Mouse (Mus musculus) Patski (cell line): ENCODE data around the gene Tom1. TPM values are rescaled to one million over a fixed set of nuclear protein-coding genes. Genes with fewer than 3 reads are reported as not detected.

Source experiments
- ATAC-seq: fragments of 100-300 bp; one replicate; pipeline ENCODE4 v1.8.0; 2021
- CTCF ChIA-PET: fragments of 350-600 bp; sonication (Branson Sonifier 250); formaldehyde crosslinking; loops from one replicate; lab custom pipeline; 2022; ENCODE audit warnings: inconsistent platforms; lab: Charles Lee
- POLR2A ChIA-PET: fragments of 350-600 bp; sonication (Branson Sonifier 250); formaldehyde crosslinking; loops from one replicate; lab custom pipeline; 2022; ENCODE audit warnings: antibody characterized with exemption, inconsistent platforms; lab: Charles Lee
- DNase-seq: peaks from one replicate; pipeline ENCODE4 v3.0.0-alpha.2; 2011; ENCODE audit warnings: low read depth, low spot score
- H3K27me3 ChIP-seq: fragments of 371-371 bp; one replicate; pipeline ENCODE4 v1.5.1; 2021
- CTCF ChIP-seq: fragments of 100-300 bp; IDR thresholded peaks from one replicate; pipeline ENCODE4 v1.5.1; 2021
- in situ Hi-C: fragments of 300-500 bp; cut with MboI; formaldehyde crosslinking; loops from 3 replicates; pipeline ENCODE4 v1.11.1; 2018; ENCODE audit warnings: low pct_unique_long_range_greater_than_20kb, mixed read lengths
- polyA plus RNA-seq: library from polyadenylated mRNA; unstranded; gene quantifications from one replicate; pipeline ENCODE4 v1.2.3, GENCODE M21; 2021

The Tom1 gene
- polyA plus RNA-seq, 1 experiment from 2014 or later, result 32.0 TPM

GRCm38 (mm10) chr8:75039754-75040153, 6.2 kb downstream of the Tom1 start:
- no peak for ATAC-seq
- no peaks in the 10 kb centered on the region for H3K27me3 ChIP-seq
- in situ Hi-C loops, result no loop called here

DNA sequence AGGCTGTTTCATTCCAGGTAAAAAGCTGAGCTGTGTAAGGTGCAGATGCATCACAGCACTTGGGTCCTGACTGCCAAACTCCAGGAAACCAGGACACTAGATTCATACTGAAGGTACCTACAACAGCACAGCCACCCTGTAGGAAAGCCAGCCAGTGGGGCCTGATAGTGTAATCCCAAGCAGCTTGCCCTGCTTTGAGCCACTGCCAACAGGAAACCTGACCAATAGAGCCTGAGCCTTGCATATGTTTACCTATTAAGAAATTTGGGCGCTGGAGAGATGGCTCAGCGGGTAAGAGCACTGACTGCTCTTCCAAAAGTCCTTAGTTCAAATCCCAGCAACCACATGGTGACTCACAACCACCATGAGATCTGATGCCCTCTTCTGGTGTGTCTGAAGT, 8.7 kb downstream of the Tom1 start:
- ATAC-seq, result no peak
- no peaks in the 10 kb centered on the region for H3K27me3 ChIP-seq
- ChIA-PET CTCF (interaction anchor here (2.0 kb wide), 1 partner anchor 11 kb away, joined by 6 read pairs; no protein-coding TSS in a partner anchor), POLR2A (no interaction called here)
- in situ Hi-C loops, result no loop called here
- DNase-seq, result no peak
- TF ChIP-seq CTCF, result no peak

More at GRCm38 (mm10) chr8:75039754-75040153, 6.2 kb downstream of the Tom1 start:
- POLR2A ChIA-PET, result no interaction called here
- no peak for TF ChIP-seq CTCF
- DNase-seq, result no peak
- CTCF ChIA-PET, result no interaction called here

- CTCF ChIA-PET, result interaction anchor here (1.3 to 2.0 kb wide), 2 partner anchors 12 to 29 kb away, joined by 6 read pairs; no protein-coding TSS in a partner anchor
- POLR2A ChIA-PET, result no interaction called here
- ATAC-seq, result no peak
Measured at GRCm38 (mm10) chr8:75042974-75043373, 9.5 kb downstream of the Tom1 start.

DNA sequence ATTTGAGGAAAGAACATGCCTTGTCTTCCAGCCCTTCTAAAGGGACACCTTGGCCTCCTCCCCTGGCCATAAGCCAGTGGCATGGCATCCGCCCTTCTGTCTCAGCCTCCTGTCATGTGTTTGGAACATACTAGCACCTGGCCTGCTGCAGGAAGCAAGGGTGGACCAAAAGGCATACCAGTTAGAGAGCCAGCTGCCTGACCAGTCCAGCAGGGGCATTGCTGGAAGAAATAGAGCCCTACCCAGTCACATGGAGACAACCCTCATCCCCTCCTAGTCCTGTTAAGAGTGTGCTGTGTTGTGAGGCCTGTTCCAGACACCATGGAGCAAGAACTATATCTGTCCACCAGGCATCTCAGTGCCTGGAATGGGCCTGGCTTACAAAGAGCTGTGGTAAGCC, 12.8 kb downstream of the Tom1 start:
- no peaks in the 10 kb centered on the region for H3K27me3 ChIP-seq
- in situ Hi-C loops, result no loop called here
- DNase-seq (no peak), ATAC-seq (no peak)
- TF ChIP-seq CTCF, result no peak
- POLR2A ChIA-PET, result no interaction called here
- CTCF ChIA-PET, result interaction anchor here (1.3 kb wide), 1 partner anchor 25 kb away, joined by 3 read pairs; no protein-coding TSS in a partner anchor

More at GRCm38 (mm10) chr8:75042974-75043373, 9.5 kb downstream of the Tom1 start:
- no peaks in the 10 kb centered on the region for H3K27me3 ChIP-seq
- TF ChIP-seq CTCF, result no peak
- DNase-seq, result no peak
- in situ Hi-C loops, result no loop called here

DNA sequence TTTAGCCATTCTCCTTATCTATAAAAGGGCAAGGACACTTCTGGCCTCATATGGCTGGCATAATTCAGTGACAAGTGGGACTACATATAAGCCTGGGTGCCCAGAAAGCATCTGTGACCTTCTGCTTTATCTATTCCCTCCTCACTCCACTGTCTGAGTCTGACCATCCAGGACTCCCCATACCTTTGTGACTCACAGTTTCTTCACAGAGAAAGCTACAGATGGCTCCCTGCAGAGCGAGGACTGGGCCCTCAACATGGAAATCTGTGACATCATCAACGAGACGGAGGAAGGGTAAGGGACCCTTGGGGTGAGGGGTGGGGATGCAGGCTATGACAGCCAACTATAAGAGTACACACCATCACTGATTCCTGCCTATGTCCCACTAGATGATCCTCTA, 14.3 kb downstream of the Tom1 start:
- ATAC-seq (no peak), DNase-seq (no peak)
- no peak for TF ChIP-seq CTCF
- in situ Hi-C loops, result no loop called here
- CTCF ChIA-PET, result no interaction called here
- no peaks in the 10 kb centered on the region for H3K27me3 ChIP-seq
- POLR2A ChIA-PET, result no interaction called here

- no peak for TF ChIP-seq CTCF
- no peak for DNase-seq
- in situ Hi-C loops, result no loop called here
- CTCF ChIA-PET, result no interaction called here
- no peaks in the 10 kb centered on the region for H3K27me3 ChIP-seq
- no peak for ATAC-seq
- POLR2A ChIA-PET, result no interaction called here
Measured at GRCm38 (mm10) chr8:75053342-75053741, 19.8 kb downstream of the Tom1 start.

- in situ Hi-C loops, result no loop called here
- POLR2A ChIA-PET, result no interaction called here
Measured at GRCm38 (mm10) chr8:75055673-75056072, 22.2 kb downstream of the Tom1 start.

DNA sequence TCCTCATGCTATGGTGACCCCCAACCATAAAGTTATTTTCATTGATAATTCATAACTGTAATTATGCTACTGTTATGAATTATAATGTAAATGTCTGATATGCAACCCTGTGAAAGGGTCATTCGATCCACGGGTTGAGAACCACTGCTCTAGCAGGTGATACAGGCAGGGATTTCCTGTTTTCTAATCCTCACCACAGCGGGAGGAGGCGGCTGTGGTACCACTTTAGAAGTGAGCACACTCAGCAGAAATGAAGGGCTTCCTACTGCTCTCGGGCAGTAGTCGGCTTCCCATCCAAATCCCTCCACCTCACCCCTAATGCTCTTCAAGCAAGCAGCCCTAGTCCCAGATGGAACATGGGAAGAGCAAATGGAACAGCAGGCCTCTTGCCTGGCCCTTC, 26.5 kb downstream of the Tom1 start:
- H3K27me3 ChIP-seq, result no peaks in the 10 kb centered on the region
- DNase-seq (no peak), ATAC-seq (no peak)
- ChIA-PET CTCF (interaction anchor here (1.6 kb wide), 1 partner anchor 24 kb away, joined by 3 read pairs; no protein-coding TSS in a partner anchor), POLR2A (no interaction called here)
- no peak for TF ChIP-seq CTCF
- in situ Hi-C loops, result no loop called here

More at GRCm38 (mm10) chr8:75055673-75056072, 22.2 kb downstream of the Tom1 start:
- H3K27me3 ChIP-seq, result no peaks in the 10 kb centered on the region
- DNase-seq, result no peak
- CTCF ChIA-PET, result interaction anchor here (1.2 kb wide), 1 partner anchor 11 kb away, joined by 4 read pairs; no protein-coding TSS in a partner anchor
- no peak for ATAC-seq
- TF ChIP-seq CTCF, result no peak

DNA sequence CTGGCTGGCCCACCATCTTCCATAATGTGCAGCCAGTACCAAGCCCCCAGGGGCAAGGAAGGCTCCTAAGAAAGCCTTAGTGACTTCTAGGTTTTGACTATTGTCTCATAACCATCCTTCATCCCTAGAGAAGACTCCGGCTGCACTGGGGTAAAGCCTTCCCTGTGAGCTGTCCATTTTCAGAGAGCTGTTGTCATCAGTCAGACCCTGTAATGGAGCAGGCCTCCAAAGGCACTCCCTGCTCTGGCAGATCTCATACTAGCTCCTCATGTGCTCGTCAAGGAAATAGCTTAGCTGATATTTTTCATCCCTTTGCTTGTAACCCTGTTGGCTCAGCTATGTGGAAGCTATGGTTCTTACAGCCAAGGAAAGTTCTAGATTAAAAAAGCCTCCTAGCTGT, 27.3 kb downstream of the Tom1 start:
- CTCF ChIA-PET, result interaction anchor here (1.6 to 3.0 kb wide), 2 partner anchors 11 to 23 kb away, joined by 3 to 12 read pairs; no protein-coding TSS in a partner anchor
- no peak for TF ChIP-seq CTCF
- POLR2A ChIA-PET, result interaction anchor here (0.6 kb wide), 1 partner anchor 24 kb away, joined by 3 read pairs; no protein-coding TSS in a partner anchor
- in situ Hi-C loops, result no loop called here
- no peaks in the 10 kb centered on the region for H3K27me3 ChIP-seq
- no peak for ATAC-seq
- no peak for DNase-seq

DNA sequence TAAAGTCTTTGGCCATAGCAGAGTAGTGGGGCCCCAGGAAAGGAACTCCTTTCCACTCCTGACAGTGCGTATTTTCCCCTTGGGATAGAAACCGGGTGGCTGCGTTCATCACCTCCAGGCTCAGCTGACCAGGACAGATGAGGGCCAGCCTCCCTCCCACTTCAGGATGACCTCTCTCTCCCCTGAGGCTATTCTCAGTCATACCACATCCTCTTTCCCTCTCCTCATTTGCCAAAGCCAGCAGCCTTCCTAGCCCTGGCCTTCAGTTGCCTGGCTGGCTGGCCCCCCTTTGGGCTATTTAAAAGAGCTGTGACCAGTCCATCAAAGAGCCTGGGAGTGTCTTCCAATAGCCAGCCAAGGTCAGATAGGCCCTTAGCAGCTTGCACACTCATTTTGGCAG, 29.8 kb downstream of the Tom1 start:
- POLR2A ChIA-PET, result no interaction called here
- no peak for DNase-seq

DNA sequence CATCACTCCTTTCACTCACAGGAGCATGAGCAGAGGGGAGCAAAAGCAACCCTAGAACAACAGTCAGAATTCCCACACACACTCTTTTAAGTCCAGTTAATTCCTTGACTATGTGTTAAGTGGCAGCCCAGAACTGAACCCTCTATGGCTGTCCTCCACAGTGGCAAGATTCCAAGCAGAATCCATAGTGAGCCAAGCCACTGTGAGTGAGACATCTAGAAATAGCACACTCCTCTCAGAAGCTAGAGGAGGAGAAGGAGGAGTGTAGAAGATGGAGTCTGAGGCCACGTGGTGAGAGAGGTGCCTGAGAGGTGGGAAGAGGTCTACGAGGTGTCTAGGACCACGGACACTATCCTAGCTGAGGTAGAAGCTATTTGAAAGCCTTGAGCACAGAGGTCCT, 31.3 kb downstream of the Tom1 start:
- no peaks in the 10 kb centered on the region for H3K27me3 ChIP-seq
- no peak for TF ChIP-seq CTCF
- DNase-seq (no peak), ATAC-seq (no peak)
- POLR2A ChIA-PET, result no interaction called here
- in situ Hi-C loops, result no loop called here
- CTCF ChIA-PET, result interaction anchor here (1.5 kb wide), 1 partner anchor 13 kb away, joined by 3 read pairs; no protein-coding TSS in a partner anchor

More for the DNA sequence above, 29.8 kb downstream of the Tom1 start:
- ATAC-seq, result no peak
- no peaks in the 10 kb centered on the region for H3K27me3 ChIP-seq
- TF ChIP-seq CTCF, result no peak
- in situ Hi-C loops, result no loop called here
- CTCF ChIA-PET, result interaction anchor here (0.7 to 3.0 kb wide), 3 partner anchors 8 to 27 kb away, joined by 3 to 12 read pairs (median 3); no protein-coding TSS in a partner anchor
